Mouse (Mus musculus): ENCODE results near the gene Trappc3l. TPM values are rescaled to one million over a fixed set of nuclear protein-coding genes. Genes with fewer than 3 reads are reported as not detected.

Gene Trappc3l
- total RNA-seq, 1 experiment from 2014 or later, result not detected

Other genes starting within 250 kb of the Trappc3l start
- not detected in 2 replicates for gene Sult3a1, start 179.9 kb upstream of the Trappc3l start, total RNA-seq (2021)
- 0.71 and 0.73 TPM in 2 replicates for gene Rsph4a, start 132.5 kb upstream of the Trappc3l start, total RNA-seq (2021)
- 12.3 and 20.2 TPM in 2 replicates for gene Zup1, start 86.3 kb upstream of the Trappc3l start, total RNA-seq (2021)
- gene Rwdd1, start 18.0 kb upstream of the Trappc3l start, total RNA-seq (2021), result 88.3 and 95.6 TPM in 2 replicates
- not detected in 2 replicates for gene Calhm4, start 6.7 kb downstream of the Trappc3l start, total RNA-seq (2021)
- 0.15 TPM in 1 of 2 replicates, not detected in the other for gene Calhm5, start 58.9 kb downstream of the Trappc3l start, total RNA-seq (2021)
- gene Calhm6, start 90.4 kb downstream of the Trappc3l start, total RNA-seq (2021), result 1.2 and 1.3 TPM in 2 replicates
- 16.1 and 24.5 TPM in 2 replicates for gene Dse, start 170.1 kb downstream of the Trappc3l start, total RNA-seq (2021)
- gene Tspyl1, start 244.6 kb downstream of the Trappc3l start, total RNA-seq (2021), result 59.9 and 66.6 TPM in 2 replicates